In genomic region chr9:64049471-64050380, GRCm38 (mm10) we compare ENCODE assay signal across 8 mouse cellular contexts. TPM values are rescaled to one million over a fixed set of nuclear protein-coding genes. Genes with fewer than 3 reads are reported as not detected.
A peak's percentile ranks its signal among the peaks of the same experiment; 100 is the strongest.
DNase-seq lines count a peak whose midpoint lies in the region; ATAC-seq and TF ChIP-seq lines count a peak whose summit lies in the region.

No protein-coding gene starts in this region.

- peak overlapping the region; percentile 39 for H3K4me3 ChIP-seq in hindbrain, embryonic 16.5 days (ENCODE audit: low read length)
- H3K4me3 ChIP-seq in limb, embryonic 12.5 days (replicated peaks), result peak overlapping the region; percentile 37
- peak overlapping the region; percentile 40 for H3K4me3 ChIP-seq in midbrain, embryonic 12.5 days
- peak overlapping the region; percentile 57 for H3K4me3 ChIP-seq in small intestine, adult 2 months (ENCODE audit: low read depth, low read length)

- H3K27ac ChIP-seq in hindbrain, embryonic 16.5 days (ENCODE audit: low read depth, low read length), result peak overlapping the region; percentile 39; the same call in 1 of the 2 replicates
- peak overlapping the region; percentile 59 for H3K27ac ChIP-seq in limb, embryonic 12.5 days
- H3K27ac ChIP-seq in midbrain, embryonic 12.5 days (replicated peaks), result no peak overlapping the region
- H3K27ac ChIP-seq in small intestine, adult 2 months (ENCODE audit: insufficient read depth, low read depth, low read length), result peak overlapping the region; percentile 84

- 12% methylated on average over 31 of the region's 32 CpGs for whole genome bisulfite sequencing in hindbrain, embryonic 16.5 days
- 9% methylated on average over 32 of the region's 32 CpGs for WGBS in limb, embryonic 12.5 days
- 8% methylated on average over 32 of the region's 32 CpGs for WGBS in midbrain, embryonic 12.5 days
- 6% methylated on average over 32 of the region's 32 CpGs for WGBS in small intestine, adult 2 months

- peak; percentile 90 for ATAC-seq in hindbrain, embryonic 16.5 days
- ATAC-seq in limb, embryonic 12.5 days (ENCODE audit: insufficient number of reproducible peaks, insufficient read depth, low FRiP score, low TSS enrichment, low read depth), result peak; percentile 69; the same call in 1 of the 2 replicates
- ATAC-seq in midbrain, embryonic 12.5 days (ENCODE audit: low FRiP score, low read depth), result peak; percentile 58; the same call in 1 of the 2 replicates

- H3K9me3 ChIP-seq in hindbrain, embryonic 16.5 days (ENCODE audit: control insufficient read depth, low read length), result no peaks in the 10 kb centered on the region
- no peaks in the 10 kb centered on the region for H3K9me3 ChIP-seq in limb, embryonic 12.5 days
- H3K9me3 ChIP-seq in midbrain, embryonic 12.5 days, result no peaks in the 10 kb centered on the region

- peak overlapping the region; percentile 76 for H3K4me2 ChIP-seq in hindbrain, embryonic 16.5 days (ENCODE audit: low read length)
- H3K4me2 ChIP-seq in limb, embryonic 12.5 days, result peak overlapping the region; percentile 71
- peak overlapping the region; percentile 66 for H3K4me2 ChIP-seq in midbrain, embryonic 12.5 days (replicated peaks)

- DNase-seq in layer of hippocampus, adult 11-12 months (ENCODE audit: low spot score), result peak; percentile 46
- DNase-seq in layer of hippocampus, postnatal 14 days (ENCODE audit: low spot score in 2 of 2), result no peak
- peak; percentile 51 to 71 for DNase-seq in cerebellum, postnatal 25 days
- peak; percentile 44 for DNase-seq in gastrocnemius, adult 18-20 months (ENCODE audit: low spot score)

- H3K36me3 ChIP-seq in hindbrain, embryonic 16.5 days (ENCODE audit: control insufficient read depth, insufficient read depth, low read length), result no peaks in the 10 kb centered on the region
- H3K36me3 ChIP-seq in limb, embryonic 12.5 days, result no peaks in the 10 kb centered on the region
- H3K36me3 ChIP-seq in midbrain, embryonic 12.5 days, result no peaks in the 10 kb centered on the region
- no peaks in the 10 kb centered on the region for H3K36me3 ChIP-seq in small intestine, adult 2 months (ENCODE audit: control insufficient read depth, insufficient read depth, low read length)

- H3K9ac ChIP-seq in hindbrain, embryonic 16.5 days (ENCODE audit: low read depth, low read length), result peak overlapping the region; percentile 55
- H3K9ac ChIP-seq in limb, embryonic 12.5 days (replicated peaks), result peak overlapping the region; percentile 55
- H3K9ac ChIP-seq in midbrain, embryonic 12.5 days (replicated peaks), result peak overlapping the region; percentile 49

- H3K4me1 ChIP-seq in hindbrain, embryonic 16.5 days (ENCODE audit: control insufficient read depth, insufficient read depth, low read depth, low read length), result peaks cover 10% of the 10 kb centered on the region
- H3K4me1 ChIP-seq in limb, embryonic 12.5 days (replicated peaks), result peaks cover 24% of the 10 kb centered on the region
- peaks cover 20% of the 10 kb centered on the region for H3K4me1 ChIP-seq in midbrain, embryonic 12.5 days
- H3K4me1 ChIP-seq in small intestine, adult 2 months (ENCODE audit: control insufficient read depth, insufficient read depth, insufficient read length, low read length), result peaks cover 25% of the 10 kb centered on the region

- no peaks in the 10 kb centered on the region; the same call in 1 of the 2 replicates for H3K27me3 ChIP-seq in hindbrain, embryonic 16.5 days (replicated peaks; ENCODE audit: control insufficient read depth, insufficient read depth, low read length)
- no peaks in the 10 kb centered on the region for H3K27me3 ChIP-seq in limb, embryonic 12.5 days
- peaks cover 28% of the 10 kb centered on the region for H3K27me3 ChIP-seq in midbrain, embryonic 12.5 days
- H3K27me3 ChIP-seq in small intestine, adult 2 months (ENCODE audit: control insufficient read depth, insufficient read depth, low read length), result no peaks in the 10 kb centered on the region

- TF ChIP-seq POLR2A in small intestine, adult 2 months (IDR thresholded peaks at IDR 0.05; ENCODE audit: low read depth, low read length), result peak; percentile 23; the same call in 1 of the 2 replicates

- TF ChIP-seq CTCF in small intestine, adult 2 months (IDR thresholded peaks at IDR 0.05; ENCODE audit: extremely low read depth, insufficient read length, insufficient replicate concordance, low read depth, low read length), result no peak

RNA-seq across cellular contexts. Expression of gene Smad6, which starts 27.9 kb away (rescaled TPM):
- total RNA-seq in layer of hippocampus, postnatal 14 days (2021), result 1 to 10 TPM; 2.6 to 2.9 TPM
- total RNA-seq in gastrocnemius, adult 18-20 months (2021), result 1 to 10 TPM; 5.1 TPM
- polyA plus RNA-seq in hindbrain, embryonic 16.5 days (2015; fragmentation: Nextera tagmentation; extraction: Ambion mirVana), result 1.4 and 1.6 TPM in 2 replicates
- 23.5 and 23.9 TPM in 2 replicates for polyA plus RNA-seq in limb, embryonic 12.5 days (2016; fragmentation: Nextera tagmentation; extraction: Ambion mirVana)
- polyA plus RNA-seq in midbrain, embryonic 12.5 days (2016; fragmentation: Nextera tagmentation; extraction: Ambion mirVana), result 7.8 TPM in 2 replicates
- polyA plus RNA-seq in small intestine, adult 2 months (2012; rRNA removed), result 45.7 and 90.4 TPM in 2 replicates

Comparison
In these comparisons a context has a peak if more than half of its experiments do, and no peak if none do; other contexts are left out.
1. DNase-seq: peak in layer of hippocampus, adult 11-12 months (single experiment), cerebellum, postnatal 25 days (2 of 2) and gastrocnemius, adult 18-20 months (single experiment); none in layer of hippocampus, postnatal 14 days (0 of 2).
2. Peak in every context shown above with its lines, with median percentiles within 50 percentile points of each other: ATAC-seq, H3K4me2 ChIP-seq, H3K4me3 ChIP-seq and H3K9ac ChIP-seq.